Mouse (Mus musculus) cerebellum, adult 11-12 months (tissue): ENCODE data around the gene Sema6b.
A peak's percentile ranks its signal among the peaks of the same experiment; 100 is the strongest.

ENCODE experiments used
- DNase-seq: peaks from one replicate; pipeline ENCODE4 v3.0.0; 2022

The Sema6b gene

DNA sequence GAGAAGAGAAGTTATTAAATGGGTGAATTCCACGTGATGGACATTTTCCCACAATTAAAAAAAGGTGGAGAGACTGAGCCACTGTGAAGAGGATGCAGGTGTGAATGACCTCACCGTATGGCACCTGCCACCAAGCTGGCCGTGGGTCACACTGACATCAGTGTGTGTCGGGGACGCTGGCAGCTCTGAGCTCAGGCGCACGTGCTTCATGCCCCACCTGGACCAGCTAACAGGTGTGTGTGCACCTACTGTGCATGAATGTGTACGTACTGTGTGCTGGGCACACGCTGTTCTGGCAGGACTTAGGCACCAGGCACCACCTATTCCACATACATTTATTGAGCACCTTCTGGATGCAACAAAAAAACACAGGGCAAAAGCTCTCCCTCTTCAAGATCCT lies 4.4 kb upstream of the Sema6b start:
- DNase-seq, result peak; percentile 7

DNA sequence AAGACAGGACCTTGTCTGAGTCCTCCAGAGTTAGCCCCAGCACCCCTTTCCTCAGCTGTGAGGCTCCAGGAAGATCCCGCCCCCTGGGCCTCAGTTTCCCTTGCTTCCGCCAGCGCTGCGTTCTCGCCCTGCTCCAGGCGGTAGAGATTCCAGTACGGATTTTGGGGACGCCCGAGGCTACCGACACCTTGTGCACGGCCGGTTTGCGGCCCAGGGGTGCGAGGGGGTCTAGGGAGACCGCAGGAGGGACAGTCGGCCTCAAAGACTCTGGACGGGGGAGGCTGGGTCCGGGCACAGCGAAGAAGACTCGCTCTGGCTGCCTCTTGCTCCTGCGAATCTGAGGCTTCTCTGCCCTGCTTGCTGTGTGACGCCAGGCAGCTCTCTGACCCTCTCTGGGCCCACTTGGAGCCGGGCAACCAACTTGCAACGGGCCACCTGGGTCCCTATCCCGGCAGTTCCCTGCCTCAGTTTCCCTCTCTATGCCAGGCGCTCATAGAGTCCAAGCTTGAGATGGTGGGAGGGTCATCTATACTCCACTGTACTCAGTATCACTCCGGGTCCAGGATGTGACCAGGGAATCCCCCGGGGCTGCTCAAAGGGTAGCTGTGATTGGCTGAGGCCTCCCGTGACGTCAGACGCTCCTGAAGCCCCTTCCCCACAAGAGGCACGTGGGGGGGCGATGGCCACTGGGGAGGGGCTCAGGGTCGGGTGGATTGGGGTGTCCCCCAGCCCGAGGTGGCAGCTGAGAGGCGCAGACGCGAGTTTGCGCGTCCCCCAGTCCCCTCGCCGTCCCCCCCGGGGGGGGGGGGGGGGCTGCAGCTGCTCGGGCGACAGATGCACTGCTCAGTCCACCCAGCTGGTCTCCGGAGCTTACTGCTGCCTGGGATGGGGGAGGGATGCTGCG lies 1.8 kb upstream of the Sema6b start:
- peak; percentile 60 for DNase-seq

DNA sequence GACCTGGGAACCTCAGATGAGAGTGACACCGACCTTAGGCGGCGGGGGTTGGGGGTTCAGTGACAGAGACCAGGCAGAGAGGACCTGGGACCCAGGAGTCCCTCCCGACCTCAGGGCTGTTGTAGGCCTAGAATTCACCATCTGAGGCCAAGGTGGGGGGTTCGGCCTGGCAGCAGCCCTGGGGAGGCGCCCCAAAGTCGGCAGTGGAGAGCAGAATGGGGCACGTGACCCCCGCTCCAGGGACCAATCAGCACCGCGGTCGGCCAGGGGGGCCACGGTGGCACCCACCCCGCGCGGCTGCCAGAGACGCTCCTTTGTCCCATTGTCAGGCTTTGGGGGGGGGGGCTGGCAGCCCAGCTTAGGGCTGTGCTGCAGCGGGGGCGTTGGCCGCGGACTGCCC lies 788 bp downstream of the Sema6b start:
- DNase-seq, result peak; percentile 69

DNA sequence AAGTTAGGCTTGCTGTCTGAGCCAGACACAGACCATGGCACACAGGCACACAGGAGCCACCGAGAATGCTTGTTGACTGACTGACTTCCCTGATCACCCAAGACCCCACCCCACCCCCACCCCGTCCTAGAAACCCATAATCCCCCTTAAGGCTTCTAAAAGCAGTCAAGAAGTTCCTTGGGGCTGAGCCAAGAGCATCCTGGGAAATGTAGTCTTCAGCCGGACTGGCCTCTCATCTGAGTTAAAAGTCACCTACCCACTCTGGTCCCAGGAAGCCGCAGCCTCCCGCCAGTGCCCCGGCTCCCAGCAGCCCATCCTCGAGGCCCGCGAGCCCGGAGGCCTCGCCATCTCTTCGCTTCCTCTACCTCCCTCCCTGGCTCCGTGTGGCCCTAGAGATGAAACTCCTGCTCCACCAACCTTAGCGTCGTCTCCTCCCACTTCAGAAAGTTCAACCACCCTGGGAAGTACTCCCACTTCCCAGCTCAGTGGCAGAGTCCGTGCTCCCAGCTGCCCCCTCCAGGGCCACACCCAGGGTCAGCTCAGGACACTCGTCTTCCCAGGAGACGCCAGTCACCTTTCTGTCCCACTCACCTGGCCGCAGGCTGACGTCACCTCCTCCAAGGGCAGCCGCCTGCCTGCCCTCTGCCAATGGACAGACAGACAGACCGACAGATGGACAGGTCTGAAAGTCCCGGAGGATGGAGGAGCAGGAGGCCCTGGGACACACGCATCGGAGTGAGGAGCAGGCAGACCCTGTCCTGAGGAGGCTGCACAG lies 2.1 kb downstream of the Sema6b start:
- peak; percentile 59 for DNase-seq

DNA sequence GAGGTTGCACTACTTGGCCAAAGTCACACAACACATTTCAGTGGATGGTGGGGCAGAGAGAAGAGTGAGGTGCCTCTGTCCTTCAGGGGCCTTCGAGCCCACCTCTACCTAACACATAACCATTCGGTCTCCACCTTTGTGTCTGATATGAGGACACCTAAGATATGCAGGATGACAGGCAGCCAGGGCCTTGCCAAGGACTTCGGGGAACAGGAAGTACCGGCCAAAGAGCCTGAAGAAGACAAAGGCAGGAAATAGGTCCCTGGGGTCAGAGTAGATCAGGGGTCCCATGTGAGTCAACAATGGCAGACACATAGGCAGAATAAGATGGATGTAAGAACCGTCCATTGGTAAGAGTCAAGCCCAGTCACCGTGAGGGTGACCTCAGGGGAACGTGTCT lies 3.6 kb downstream of the Sema6b start:
- no peak for DNase-seq

DNA sequence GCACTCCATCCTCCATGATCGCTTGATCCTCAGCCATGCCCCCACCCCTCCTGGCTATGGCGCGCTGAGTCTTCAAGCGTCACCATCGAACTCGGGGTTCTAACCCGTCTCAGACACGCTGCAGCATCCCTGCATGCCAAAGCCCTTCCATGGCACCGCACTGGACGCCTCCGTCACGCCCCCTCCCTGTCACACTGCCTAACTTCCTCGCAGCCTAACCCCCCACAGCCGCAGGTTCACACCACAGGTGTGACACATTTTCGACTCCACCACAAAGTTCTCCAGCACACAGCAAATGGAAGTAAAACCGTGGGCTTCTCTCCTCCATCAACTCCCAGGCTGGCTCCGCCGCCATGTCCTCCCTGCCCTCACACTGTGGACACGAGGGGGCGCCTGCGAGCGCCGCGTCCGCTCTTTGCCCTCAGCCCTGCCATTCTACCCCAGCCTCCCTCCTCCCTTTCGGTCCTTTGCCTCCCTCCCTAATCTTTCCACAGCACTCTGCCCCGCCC lies 5.6 kb downstream of the Sema6b start:
- peak; percentile 58 for DNase-seq

DNA sequence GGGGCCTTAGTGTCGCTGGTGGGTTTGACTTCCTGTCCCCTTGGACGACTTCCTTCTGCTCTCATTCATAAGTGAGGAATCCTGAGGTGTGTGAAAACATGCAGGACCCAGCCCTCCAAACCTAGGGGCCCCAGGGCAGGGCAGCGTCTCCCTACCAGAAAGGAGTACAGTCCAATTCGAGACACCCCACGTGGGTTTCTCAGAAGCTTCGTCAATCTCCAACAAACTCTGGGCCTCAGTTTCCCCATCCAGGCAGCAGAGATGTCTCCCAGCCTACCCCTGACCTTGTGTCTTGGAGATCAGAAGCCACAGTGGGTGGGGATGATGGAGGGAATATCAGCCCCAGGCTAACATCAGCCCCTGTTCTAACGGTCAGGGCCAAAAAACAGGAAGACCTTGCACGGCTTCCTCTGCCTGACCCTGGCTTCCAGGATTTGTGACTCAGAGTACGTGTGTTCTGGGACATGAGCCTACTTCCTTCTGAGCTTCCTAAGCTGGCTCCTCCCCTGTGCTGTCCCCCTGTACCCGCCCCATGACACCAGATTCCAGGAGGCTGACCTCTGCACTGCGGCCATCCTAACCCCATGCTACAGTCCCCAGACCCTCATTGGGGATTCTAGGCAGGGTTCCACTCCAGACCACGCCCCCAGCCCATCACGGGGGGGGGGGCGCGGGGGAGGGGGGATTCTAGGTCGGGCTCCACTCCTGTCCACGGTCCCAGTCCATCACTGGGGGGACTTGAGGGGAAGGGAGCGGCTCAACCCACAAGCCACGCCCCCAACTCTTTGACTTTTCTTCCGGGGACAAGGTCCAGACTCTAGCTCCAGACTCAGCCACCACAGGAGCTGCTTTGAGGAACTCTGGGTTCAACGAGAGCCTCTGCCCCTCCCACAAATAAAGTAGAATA lies 6.4 kb downstream of the Sema6b start:
- peak; percentile 44 for DNase-seq

DNA sequence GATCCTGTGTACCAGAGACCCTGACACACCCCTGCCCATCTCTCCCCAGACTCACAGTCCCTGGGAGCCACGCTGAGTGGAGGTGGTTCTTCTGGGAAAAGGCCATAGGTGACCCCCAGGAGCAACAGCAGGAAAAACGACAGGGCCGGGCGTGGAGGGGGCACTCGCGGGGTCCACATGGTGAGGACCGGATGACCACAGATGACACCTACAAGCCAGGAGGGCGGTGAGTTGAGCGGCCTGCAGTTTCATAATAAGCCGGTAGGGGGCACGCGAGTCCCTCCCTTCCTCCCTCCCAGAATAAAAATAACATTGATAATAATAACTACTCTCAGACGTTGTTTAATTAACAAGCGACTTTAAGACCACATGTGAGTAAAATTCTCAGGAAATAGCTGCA lies 7.5 kb downstream of the Sema6b start:
- peak; percentile 60 for DNase-seq

DNA sequence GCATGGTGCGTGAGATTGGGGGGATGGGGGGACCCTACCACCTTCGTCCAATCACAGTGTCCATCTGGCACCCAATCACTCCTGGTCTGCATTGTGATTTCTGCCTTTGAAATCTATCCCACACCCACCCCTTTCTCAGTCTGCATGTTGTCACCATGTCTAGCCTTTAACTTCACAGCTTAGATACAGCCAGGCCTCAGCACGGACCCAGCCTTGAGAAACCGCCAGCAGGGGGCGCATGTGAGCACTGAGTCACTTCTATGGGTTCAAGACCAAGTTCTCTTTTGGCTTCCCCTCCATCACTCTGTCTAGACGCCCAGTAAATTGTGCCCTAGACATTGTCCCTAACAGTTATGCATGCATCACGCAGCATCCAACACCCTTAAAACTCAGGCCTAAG lies 8.3 kb downstream of the Sema6b start:
- peak; percentile 60 for DNase-seq

DNA sequence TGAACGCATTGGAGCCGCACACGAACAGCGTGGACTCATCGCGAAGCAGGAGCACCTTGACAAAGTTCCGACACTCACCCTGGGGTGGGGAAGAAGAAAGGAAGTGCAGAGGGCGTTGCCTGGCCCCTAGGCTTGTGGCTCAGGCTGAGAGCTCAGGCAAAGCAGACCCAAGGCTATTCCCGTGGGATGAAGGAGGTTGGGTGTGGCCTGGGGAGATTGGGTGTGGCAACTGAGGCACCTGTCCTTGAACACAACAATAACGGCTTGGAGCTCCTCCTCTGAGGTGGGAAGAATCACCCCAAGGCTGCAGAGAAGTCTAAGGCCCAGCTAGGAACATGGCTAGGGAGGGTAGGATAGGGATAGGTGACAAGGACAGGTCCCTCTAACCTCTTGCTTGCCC lies 9.0 kb downstream of the Sema6b start:
- peak; percentile 24 for DNase-seq

DNA sequence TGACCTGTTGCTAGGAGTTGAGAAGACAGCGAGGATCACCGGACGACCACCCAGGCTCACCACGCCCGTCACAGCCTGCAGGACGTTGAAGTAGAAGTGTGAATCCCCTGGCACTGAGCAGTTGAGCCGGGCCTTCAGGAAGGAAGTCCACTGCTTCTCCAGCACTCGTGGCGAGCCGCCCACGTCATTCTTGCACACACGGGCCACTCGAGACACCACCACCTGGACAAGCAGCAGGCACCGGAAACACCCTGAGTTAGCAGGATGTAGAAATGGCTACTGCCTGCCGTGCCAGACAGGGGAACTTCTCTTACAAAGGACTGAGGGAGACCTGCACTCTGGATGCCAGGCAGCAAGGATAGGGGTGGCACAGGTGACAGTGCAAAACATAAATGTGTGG lies 11.9 kb downstream of the Sema6b start:
- peak; percentile 48 for DNase-seq

DNA sequence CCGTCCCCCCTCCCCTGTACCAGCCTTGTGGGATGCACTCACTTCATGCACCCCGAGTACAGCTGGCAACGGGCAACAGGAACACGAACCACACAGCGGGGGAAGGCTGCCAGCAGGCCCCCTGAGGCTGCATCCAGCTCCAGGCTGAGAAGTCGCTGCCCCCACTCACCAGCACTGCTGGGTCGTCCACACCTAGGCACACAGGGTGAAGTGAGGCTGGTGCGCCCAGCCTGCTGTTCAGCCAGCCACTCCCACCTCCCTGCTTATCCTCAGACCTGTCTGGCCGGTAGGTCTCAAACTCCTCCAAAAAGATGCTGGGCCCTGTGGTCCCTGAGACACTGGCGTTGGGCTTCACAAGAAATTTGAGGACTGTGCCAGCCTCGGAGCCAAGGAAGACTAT lies 14.0 kb downstream of the Sema6b start:
- DNase-seq, result peak; percentile 29

DNA sequence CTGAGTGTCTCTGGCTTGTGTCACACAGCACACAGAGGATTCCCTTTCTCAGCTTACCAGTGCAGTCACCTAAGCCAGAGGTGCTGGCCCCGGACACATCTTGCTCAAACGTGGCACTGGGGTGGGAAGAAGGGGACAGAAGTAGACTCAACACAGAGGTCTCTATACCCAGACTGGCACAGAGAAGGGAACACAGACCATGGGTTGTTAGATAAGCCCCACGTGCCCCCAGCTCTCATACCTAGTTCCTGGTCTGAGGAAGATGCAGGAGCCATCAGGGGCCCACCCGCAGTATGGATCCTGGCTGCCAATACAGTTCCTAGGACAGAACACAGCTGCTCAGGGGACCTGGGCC lies 14.9 kb downstream of the Sema6b start:
- no peak for DNase-seq

DNA sequence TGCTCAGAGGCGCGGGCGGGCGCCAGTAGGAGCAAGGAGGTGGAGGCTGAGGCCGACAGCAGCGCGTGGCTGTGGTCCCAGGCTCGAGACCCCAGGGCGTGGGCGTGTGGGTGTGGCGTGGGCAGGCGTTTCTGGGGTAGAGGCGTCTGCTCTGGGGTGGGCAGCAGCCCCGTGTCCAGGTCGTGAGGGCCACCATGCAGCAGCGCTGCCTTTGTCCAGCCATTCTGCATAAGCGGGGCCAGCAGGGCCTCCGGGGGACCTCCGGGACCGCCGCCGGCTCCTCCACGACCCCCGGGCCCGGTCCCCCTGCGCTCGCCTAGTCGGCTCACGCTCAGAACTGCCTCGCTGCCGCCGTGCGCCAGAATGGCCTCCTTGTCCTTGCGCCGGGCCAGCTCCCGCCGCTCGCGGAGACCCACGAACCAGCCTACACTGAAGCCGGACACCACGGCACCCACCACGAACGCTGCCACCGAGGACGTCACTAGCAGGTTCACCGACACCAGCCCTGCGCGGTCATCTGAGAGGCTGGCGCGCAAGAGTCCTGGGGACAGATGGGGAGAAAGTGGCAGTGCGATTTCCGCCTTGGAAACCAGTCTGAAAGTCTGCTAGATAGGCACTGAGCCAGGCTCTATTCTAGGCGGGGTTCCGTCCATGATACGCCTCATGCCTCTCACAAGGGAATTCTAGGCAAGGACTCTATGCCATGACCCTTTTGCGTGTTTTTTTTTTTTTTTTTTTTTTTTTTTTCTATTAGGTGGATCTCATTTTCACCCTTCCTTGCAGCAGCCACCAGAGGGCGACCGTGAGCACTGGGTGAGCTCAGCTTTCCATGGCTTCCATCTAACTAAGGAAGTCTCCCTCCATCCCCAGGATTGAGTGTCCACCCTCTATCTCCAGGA lies 15.5 kb downstream of the Sema6b start:
- DNase-seq, result peak; percentile 48

DNA sequence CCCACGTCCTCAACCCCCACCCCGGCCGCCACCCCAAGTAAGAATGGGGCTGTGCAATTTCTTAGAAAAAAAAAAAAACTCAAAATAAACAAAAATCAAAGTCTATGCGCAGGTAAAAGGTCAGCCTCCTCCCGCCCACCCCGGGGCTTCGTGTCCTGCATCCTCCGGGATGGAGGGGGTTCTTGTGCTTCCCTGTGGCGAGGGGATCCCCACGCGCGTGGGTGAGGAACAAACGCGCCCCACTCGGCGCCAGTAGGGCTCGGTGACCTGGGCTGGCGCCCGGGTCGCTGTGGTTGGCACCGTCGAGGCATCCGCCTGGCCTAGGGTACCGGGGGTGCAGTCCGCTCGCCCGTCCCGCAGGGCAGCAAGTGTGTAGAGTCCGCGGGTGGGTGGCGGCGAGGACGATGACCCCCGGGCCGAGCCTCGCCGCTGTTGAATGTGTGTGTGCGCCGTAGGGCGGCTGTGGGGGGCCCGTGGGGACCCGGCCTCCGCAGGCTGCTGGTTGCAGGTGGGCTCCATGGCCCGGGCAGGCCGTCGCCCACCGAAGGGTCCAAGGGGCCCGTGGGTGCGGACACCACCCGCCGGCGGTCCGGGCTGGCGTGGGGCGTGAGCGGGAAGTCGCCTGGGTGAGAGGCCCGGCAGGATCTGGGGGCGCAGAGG lies 16.3 kb downstream of the Sema6b start:
- DNase-seq, result peak; percentile 39

DNA sequence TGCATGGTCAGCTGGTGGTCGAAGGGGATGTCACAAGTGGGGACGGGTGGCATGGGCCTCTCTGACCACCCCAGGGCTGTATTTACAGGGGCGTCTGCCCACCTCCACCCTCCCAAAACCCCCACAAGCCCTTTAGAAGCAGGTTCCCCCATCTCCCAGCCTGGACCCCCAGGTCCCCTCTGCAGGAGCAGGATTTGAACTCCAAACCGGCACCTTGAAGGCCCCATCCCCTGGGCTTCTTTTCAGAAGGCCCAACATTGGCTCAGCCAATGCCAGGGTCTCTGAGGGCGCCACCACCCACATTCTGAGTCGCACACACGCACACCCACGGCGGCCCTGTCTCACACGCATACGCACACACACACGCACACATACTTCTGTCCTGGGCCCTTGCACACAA lies 17.0 kb downstream of the Sema6b start:
- peak; percentile 23 for DNase-seq

DNA sequence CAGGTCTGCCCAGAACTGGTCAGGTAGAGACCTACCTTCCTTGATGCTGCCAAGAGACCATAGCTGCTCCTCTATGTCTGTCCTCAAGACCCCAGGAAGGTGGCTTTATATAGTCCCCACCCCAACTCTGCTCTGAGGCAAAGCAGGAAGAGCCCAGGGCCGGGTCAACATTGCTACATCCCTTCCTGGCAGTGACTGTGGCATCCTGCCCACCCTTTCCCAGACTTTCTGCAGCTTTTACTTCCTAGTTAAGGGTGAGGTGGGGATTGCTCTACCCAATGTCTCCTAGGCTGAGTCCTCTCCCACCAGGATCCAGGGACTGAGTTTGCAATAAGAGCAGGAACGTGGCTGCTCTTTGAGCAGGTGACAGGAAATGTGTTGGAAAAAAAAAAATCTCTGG lies 18.3 kb downstream of the Sema6b start, which contains the start of gene Lrg1:
Gene Lrg1, minus strand, starts transcription at position 176 of the 400 bp plus-strand sequence.
- no peak for DNase-seq

DNA sequence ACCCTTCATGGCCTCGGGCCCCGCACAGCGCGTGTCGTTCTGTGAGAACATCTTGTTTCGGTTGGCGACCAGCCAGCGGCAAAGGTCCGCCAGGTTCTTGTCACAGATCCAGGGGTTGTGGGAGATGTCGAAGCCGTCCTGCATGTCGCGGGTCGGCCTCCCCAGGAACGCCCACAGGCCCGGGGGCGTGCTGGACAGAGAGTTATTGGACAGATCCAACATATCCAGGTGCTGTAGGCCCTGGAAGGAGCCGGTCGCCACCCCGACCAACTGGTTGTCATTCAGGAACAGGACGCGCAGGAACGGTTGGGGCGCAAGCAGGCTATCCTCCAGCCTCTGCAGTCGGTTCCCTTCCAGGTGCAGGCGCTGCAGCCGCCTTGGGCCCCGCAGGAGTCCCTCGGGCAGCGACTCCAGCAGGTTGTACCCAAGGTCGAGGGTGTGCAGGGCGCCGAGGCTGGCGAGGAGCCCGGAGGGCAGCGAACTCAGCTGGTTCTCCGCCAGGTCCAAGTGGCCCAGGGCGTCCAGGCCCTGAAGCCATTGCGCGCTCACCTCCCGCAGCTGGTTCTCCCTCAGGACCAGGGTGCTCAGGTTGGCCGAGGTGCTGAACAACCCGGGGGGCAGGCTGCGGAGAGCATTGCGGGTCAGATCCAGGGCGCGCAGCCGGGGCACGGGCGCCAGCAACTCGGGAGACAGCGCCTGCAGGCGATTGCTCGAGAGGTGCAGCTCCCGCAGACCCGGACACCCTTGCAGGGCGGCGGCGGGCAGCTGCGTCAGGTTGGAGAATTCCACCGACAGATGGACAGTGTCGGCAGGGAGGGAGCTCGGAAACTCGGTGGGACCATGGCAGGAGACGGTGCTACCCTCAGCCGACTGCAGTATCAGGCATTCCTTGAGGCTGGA lies 19.9 kb downstream of the Sema6b start:
- peak; percentile 71 for DNase-seq

DNA sequence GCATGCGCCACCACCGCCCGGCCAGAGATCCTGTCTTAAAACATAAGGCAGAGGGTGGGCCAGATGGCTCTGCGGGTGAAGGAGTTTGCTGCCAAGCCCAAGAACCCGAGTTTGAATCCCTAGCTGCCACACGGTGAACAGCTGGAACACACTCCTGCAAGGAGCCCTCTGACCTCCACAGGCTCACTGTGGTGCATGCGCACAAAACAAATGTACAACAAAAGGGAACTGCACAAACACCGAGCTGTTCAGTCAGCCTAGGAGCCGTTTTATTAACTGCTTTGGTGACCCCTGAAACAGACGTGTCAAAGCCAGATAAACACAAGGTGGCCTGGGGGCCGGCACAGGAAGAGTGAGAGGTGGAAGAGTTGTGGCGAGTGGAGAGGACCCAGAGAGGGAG lies 20.7 kb downstream of the Sema6b start:
- DNase-seq, result peak; percentile 28

DNA sequence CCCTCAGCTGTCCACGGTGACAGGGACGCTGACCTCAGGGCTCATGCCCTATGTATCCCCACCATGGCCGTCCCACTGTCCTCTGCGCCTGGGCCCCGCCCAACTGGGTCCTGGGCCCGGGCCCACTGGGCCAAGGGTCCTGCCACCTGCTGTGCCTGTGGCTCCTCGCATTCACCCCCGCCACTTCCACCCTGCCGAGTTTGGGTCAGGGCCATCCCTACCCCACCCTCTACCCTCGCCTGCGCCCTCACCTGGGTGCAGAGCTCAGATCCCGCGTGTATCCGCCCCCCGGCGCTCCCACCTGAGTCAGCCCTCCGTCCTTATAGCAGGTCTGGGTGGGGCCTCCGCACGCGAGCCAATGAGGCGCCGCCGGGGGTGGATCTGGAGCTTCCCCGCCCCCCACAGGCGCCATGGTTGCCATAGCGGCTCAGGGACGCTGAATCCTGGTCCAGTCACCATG lies 22.9 kb downstream of the Sema6b start, which contains the start of gene Plin5:
Gene Plin5, minus strand, starts transcription at position 346 of the 460 bp plus-strand sequence.
- peak; percentile 48 for DNase-seq
